Mouse (Mus musculus): ENCODE measurements around the gene Hcn3. TPM values are rescaled to one million over a fixed set of nuclear protein-coding genes. Genes with fewer than 3 reads are reported as not detected.
"Not testable (repeated sequence)": the region's sequence is repeated elsewhere in the genome, so short reads cannot be mapped to it uniquely, and the experiment has no call there.

Hcn3 gene
- polyA plus RNA-seq, 1 experiment = 0.48 TPM

DNA sequence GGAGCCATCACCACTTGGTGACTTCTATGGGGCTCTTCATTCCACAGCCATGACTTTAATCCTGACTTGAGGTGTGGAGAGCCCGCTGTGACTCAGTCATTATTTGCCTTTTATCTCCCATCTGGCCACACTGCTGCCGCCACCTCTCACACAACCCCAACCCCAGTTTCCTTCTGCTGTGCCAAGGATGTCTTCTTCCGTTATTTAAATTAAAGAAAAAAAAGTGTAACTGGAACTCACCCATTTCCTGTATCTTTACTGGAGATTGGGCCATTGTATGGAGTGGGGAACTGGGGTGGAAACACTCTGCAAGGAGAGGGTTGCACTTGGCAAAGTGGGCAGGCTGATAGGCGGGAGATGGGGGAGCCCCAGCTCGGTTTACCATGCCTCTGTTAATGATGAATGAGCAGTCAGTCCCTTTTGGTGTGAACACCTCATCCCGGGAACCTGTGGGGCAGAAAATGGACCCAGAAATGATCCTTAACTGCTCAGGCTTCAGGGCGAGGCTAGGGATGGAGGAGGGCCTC is 22.6 kb upstream of the Hcn3 start:
- DNase-seq (ENCODE audit: low read depth, low spot score) = no peak
- WGBS = 40% methylated on average over 7 of the region's 7 CpGs

- DNase-seq (ENCODE audit: low read depth, low spot score) = no peak
- WGBS = 93% methylated on average over 27 of the region's 27 CpGs
Measured at GRCm38 (mm10) chr3:89181749-89182500, 21.9 kb upstream of the Hcn3 start.

DNA sequence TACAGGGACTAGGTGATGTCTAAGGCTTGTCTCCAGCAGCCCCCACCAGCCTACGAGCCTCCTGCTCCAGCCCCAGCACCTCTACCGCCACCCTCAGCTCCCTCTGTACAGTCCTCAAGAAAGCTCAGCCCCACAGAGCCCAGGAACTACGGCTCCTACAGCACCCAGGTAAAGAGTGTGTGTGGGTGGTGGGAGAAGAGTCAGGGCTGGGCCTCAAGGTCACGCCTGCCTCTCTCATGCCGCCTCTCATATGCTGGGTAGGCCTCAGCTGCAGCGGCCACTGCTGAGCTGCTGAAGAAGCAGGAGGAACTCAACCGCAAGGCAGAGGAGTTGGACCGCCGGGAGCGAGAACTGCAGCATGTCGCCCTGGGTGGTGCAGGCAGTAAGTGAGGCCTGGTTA is 19.1 kb upstream of the Hcn3 start:
- 92% methylated on average over 11 of the region's 11 CpGs for WGBS
- no peak for DNase-seq (ENCODE audit: low read depth, low spot score)

GRCm38 (mm10) chr3:89178107-89178385 is 18.1 kb upstream of the Hcn3 start:
- 2% methylated on average over 6 of the region's 6 CpGs for WGBS

DNA sequence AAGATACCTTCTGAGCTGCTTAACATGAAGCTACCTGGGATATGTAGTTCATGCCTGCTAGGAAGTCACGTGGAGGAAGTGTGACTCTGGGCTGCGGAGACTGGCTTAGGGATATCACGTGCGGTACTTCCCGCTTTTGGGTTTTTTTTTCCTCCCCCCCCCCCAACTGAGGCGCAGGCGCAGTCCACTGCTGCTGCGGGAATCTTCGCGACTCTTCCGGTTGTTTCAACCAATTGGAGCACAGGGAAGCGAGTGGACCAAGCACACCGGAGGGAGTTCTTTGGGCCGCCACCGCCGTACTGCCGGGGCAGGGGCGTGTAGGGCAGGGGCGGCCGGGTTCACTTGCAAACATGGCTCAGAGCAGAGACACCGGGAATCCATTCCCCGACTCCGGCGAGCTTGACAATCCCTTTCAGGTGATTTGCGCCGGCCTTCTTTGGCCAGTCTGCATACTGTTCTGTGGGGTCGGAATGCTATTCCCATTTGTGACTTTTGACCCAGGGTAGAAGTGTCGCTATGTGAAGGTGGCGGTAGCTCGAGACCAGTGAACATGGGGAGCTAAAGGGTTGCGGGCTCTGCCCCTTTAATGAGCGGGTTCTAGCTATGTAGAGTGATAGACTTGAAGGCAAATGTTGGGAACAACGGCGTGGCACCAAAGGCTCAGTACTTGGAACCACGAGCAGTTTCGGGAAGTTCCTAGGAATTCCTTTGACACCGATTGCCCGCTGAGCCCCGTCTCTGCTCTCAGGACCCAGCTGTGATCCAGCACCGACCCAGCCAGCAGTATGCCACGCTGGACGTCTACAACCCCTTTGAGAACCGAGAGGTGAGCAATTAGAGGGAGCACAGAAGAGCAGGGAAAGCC is 17.5 kb upstream of the Hcn3 start, which contains the start of gene Scamp3:
TSS of gene Scamp3 (plus strand) at position 232 of the 865 bp plus-strand sequence.
- DNase-seq (ENCODE audit: low read depth, low spot score) = peak; percentile 92
- under 1% methylated on average over 43 of the region's 43 CpGs for WGBS

More at GRCm38 (mm10) chr3:89178107-89178385, 18.1 kb upstream of the Hcn3 start:
- no peak for DNase-seq (ENCODE audit: low read depth, low spot score)

DNA sequence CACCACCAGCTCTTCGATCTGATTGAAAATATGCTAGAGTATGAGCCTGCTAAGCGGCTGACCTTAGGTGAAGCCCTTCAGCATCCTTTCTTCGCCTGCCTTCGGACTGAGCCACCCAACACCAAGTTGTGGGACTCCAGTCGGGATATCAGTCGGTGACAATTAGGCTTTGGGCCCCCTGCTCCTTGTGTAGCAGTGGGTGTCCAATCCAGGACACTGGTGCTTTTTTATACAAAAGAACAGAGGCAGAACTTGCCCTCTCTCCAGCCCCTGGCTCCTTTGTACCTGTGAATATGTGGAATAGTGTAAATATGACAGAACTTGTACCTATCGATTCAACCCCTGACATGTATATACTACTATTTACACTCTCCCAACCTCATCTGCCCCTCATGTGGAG is 16.4 kb upstream of the Hcn3 start:
- 81% methylated on average over 7 of the region's 7 CpGs for WGBS
- no peak for DNase-seq (ENCODE audit: low read depth, low spot score)

- WGBS = 86% methylated on average over 10 of the region's 10 CpGs
- no peak for DNase-seq (ENCODE audit: low read depth, low spot score)
Measured at GRCm38 (mm10) chr3:89175544-89175943, 15.5 kb upstream of the Hcn3 start.

- WGBS = 91% methylated on average over 11 of the region's 11 CpGs
Measured at GRCm38 (mm10) chr3:89174844-89175243, 14.8 kb upstream of the Hcn3 start.

GRCm38 (mm10) chr3:89166945-89167344 is 6.9 kb upstream of the Hcn3 start:
- no peak for DNase-seq (ENCODE audit: low read depth, low spot score)
- WGBS = 92% methylated on average over 19 of the region's 19 CpGs

More at GRCm38 (mm10) chr3:89174844-89175243, 14.8 kb upstream of the Hcn3 start:
- no peak for DNase-seq (ENCODE audit: low read depth, low spot score)

DNA sequence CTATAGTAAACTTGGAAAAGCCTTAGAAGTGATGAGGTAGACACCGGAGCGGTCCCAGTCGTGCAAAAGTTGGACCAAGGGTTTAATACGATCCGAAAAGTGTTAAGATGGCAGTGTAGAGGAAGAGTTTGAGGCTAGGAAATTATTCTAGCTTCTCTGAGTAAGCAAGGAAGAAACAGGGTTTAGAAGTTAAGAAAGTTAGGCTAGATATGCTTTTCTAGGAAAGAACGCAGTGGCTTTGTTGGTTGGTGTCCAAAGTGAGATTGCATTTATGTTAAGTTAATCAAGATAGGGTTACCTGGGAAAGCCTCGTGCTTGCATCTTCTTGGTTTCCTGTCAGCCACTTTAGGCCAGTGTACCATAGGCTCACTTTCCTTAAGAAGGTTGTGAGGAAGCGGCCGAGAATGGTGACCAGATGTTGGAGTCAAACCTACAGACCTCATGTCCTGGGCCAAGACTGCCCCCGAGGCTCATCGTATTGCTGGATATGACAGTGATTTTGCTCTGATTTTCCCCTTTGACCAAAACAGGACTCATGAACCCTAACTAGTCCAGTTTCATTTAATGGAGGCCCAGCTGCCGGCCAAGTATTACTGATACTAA is 5.4 kb upstream of the Hcn3 start:
- 6% methylated on average over 12 of the region's 12 CpGs for WGBS
- no peak for DNase-seq (ENCODE audit: low read depth, low spot score)

DNA sequence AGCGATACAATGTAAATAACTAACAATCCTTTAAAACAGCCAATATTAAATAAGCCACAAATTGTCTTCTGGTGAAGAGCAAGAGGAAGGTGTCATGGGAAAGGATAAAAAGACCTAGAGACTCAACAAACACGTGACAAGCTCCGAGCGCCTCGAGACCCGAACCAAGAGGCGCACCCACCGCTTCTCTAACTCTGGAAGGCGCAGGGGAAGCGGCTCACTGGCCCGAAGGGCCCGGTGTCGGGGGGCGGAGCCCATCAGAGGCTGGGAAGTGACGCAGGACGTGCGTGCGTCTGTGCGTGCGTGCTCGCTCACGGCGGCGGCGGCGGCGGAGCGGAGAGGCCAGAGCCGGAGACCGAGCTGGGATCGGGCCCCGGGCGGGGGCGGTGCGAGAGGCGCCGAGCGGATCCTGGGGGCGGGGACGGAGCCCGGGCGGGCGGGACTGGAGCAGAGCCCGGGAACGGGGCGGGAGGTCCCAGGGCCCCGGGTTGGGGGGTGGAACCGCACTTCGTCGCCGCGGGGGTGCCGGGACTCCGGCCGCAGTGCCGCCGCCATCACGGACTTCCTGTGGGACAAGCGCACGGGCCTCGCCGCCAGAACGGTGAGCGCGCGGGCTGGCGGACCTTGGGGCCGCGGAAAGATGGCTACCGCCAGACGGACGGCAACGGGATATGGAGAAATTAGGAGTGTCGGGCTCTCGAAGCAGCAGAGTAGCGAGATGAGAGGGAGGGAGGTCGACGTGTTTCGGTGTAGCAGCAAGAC is 4.7 kb upstream of the Hcn3 start, which contains the start of gene Clk2:
TSS of gene Clk2 (plus strand) at position 290 of the 762 bp plus-strand sequence.
- WGBS = under 1% methylated on average over 78 of the region's 79 CpGs
- DNase-seq (ENCODE audit: low read depth, low spot score) = peak; percentile 57

DNA sequence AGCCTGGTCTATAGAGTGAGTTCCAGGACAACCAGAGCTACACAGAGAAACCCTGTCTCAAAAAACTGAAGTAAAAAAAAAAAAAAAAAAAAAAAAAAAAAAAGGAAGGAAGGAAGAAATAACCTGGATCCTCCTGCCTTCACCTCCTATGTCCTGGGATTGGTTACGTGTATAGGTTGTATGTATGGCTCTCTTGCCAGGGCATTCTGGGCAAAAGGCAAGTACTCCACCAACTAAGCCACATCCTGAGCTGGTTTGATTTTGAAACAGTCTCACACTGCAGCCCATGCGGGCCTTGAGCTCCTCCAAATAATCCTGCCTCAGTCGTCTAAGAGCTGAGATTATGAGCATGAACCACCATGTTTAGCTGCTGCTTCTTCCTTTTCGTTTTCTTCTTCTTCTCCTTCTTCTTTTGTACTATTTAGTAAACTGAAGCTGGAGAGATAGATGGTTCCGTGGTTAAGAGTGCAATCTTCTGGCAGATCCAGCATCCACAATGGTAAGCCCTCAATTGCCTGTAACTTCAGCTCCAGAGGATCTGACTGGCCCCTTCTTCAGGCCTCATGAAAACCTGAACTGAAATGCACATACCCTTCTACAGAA is 3.7 kb upstream of the Hcn3 start:
- DNase-seq (ENCODE audit: low read depth, low spot score) = no peak
- 64% methylated on average over 5 of the region's 5 CpGs for WGBS

DNA sequence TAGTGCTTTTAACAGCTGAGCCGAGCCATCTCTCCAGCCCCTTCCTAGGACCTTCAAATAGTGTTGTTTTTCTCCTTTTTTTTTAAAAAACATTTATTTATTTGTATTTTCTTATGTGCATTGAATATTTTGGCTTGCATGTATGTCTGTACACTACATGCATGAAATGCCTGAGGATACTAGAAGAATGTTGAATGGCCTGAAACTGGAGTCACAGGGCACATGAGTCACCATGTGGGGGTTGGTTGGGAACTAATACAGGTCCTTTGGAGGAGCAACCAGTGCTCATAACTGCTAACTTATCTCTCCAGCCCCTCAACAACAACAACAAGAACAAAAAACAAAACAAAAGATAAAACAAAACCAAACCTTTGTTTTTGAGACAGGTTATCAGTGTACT is 3.1 kb upstream of the Hcn3 start:
- 80% methylated on average over 1 of the region's 1 CpGs for WGBS
- DNase-seq (ENCODE audit: low read depth, low spot score) = no peak

- 79% methylated on average over 4 of the region's 4 CpGs for WGBS
- DNase-seq (ENCODE audit: low read depth, low spot score) = no peak
Measured at GRCm38 (mm10) chr3:89161786-89162185, 1.8 kb upstream of the Hcn3 start.

DNA sequence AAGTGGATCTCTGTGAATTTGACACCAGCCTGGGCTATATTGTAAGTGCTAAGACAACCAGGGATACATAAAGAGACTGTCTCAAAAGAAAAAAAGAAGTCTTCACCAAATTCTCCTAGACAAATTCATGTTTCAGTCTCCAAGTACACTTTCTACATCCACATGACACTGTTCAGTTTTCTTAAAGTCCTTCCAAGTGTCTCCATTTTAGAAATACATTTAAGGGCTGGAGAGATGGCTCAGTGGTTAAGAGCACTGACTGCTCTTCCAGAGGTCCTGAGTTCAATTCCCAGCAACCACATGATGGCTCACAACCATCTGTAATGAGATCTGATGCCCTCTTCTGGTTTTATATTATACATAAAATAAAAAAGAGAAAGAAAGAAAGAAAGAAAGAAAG is 1.2 kb upstream of the Hcn3 start:
- not testable (repeated sequence) for DNase-seq (ENCODE audit: low read depth, low spot score)

DNA sequence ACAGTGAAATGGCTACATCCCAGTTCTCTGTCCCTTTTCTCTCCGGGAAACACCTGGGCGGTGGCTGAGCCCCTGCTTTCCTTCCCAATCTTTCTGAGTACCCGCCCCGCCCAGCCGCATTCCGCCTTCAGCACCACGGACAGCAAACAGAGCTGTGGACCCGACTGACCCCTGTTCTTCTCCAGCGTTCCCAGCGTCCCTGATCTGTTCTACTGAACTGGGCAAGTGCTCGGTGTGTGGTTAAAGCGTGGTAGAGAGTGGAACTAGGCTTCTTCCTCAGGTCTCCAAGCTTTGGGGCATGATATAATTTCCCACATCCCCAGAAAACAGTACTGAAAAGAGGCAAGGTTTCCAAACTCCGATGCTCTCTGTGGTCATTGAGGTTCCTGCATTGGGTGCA is 785 bp downstream of the Hcn3 start:
- WGBS = 2% methylated on average over 13 of the region's 13 CpGs
- DNase-seq (ENCODE audit: low read depth, low spot score) = no peak

DNA sequence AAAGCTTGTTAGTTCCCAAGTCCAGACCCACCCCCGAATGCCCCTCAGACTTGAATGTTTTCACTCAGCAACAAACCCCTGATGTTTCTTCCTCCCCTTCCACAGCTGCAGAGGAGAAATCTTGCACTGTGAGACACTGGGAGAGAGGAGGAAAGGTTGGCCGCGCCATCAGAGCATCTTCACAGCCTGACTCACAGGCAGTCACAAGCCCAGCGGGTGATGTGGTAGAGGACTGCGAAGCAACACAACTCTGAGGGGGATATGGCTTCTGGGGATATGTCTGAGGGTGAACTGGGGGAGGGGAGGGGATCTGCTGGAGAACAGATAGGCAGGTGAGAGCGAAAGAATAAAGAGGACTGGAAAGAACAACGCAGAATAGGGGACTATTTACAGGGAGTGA is 1.3 kb downstream of the Hcn3 start:
- no peak for DNase-seq (ENCODE audit: low read depth, low spot score)
- WGBS = 26% methylated on average over 7 of the region's 7 CpGs

DNA sequence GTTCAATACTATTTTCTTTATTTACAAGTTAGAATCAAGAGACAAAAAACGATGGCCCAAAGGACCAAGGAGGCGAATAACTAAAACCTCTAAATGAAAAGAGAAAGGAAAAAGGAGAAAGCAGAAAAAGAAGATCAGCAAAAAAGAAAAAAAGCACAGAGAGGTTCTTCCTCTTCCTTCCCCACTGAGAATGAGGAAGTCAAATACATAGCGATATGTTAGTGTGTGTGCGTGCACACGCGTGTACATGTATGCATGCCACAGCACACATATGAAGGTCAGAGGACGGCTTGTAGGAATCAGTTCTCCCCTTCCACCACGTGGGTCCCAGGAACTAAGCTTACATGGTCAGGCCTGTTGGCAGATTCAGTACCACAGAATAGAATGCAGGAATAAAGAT is 3.0 kb downstream of the Hcn3 start:
- WGBS = 82% methylated on average over 8 of the region's 8 CpGs

More for the DNA sequence above, 3.0 kb downstream of the Hcn3 start:
- no peak for DNase-seq (ENCODE audit: low read depth, low spot score)

All from large intestine, adult 2 months (tissue).